Mouse (Mus musculus) C3H10T1/2 (cell line): ENCODE measurements around the gene Tgtp2. TPM values are rescaled to one million over a fixed set of nuclear protein-coding genes. Genes with fewer than 3 reads are reported as not detected.

Experiments used
- polyA plus RNA-seq, 2 experiments: library from polyadenylated mRNA; unstranded; fragments of >200 nt; fragmentation: generic; extraction: Trizol; gene quantifications; one replicate each; pipeline ENCODE4 v1.2.1; 2012; ENCODE audit warnings: missing spikeins in 2 of 2

The Tgtp2 gene
- polyA plus RNA-seq = 1 to 10 TPM in 1 of 2 experiments, under 1 TPM in 1; 0.13 to 2.0 TPM

GRCm38 (mm10) chr11:49063713-49064469 is at the start of gene Tgtp2:
Gene Tgtp2, minus strand, starts transcription at chr11:49064206.

GRCm38 (mm10) chr11:49076001-49076757 is 12.2 kb upstream of the Tgtp2 start, which contains the start of gene Ifi47:
Gene Ifi47, plus strand, starts transcription at chr11:49076587.

GRCm38 (mm10) chr11:49051093-49051891 is 12.7 kb downstream of the Tgtp2 start, which contains the start of gene 9930111J21Rik2:
Gene 9930111J21Rik2, minus strand, starts transcription at chr11:49051242.

Other genes with a start within 250 kb of the Tgtp2 start
- 10 to 100 TPM; 10.3 to 37.4 TPM for gene Trim41, start 246.9 kb downstream of the Tgtp2 start, polyA plus RNA-seq
- 1 to 10 TPM; 2.9 to 5.3 TPM for gene Trim7, start 238.1 kb downstream of the Tgtp2 start, polyA plus RNA-seq
- 10 to 100 TPM in 1 of 2 experiments, 1 to 10 TPM in 1; 9.8 to 15.3 TPM for gene Gm12184, start 237.6 kb downstream of the Tgtp2 start, polyA plus RNA-seq
- 10 to 100 TPM in 1 of 2 experiments, 1 to 10 TPM in 1; 3.1 to 23.0 TPM for gene Irgm1, start 192.5 kb downstream of the Tgtp2 start, polyA plus RNA-seq
- gene Gm5431, start 162.0 kb downstream of the Tgtp2 start, polyA plus RNA-seq = not detected
- 10 to 100 TPM in 1 of 2 experiments, 1 to 10 TPM in 1; 7.7 to 13.0 TPM for gene Psme2b, start 118.0 kb downstream of the Tgtp2 start, polyA plus RNA-seq
- under 1 TPM in 1 of 2 experiments, not detected in 1; 0.19 TPM for gene Olfr56, start 85.3 kb downstream of the Tgtp2 start, polyA plus RNA-seq
- gene 9930111J21Rik1, start 84.8 kb downstream of the Tgtp2 start, polyA plus RNA-seq = under 1 TPM; 0.01 to 0.17 TPM
- gene Gm12185, start 72.0 kb downstream of the Tgtp2 start, polyA plus RNA-seq = under 1 TPM; 0.01 to 0.14 TPM
- gene Tgtp1, start 70.0 kb downstream of the Tgtp2 start, polyA plus RNA-seq = under 1 TPM; 0.08 to 0.67 TPM
- under 1 TPM; 0.14 to 0.39 TPM for gene 9930111J21Rik2, start 13.0 kb downstream of the Tgtp2 start, polyA plus RNA-seq
- gene Ifi47, start 12.4 kb upstream of the Tgtp2 start, polyA plus RNA-seq = 10 to 100 TPM in 1 of 2 experiments, under 1 TPM in 1; 0.40 to 15.3 TPM
- not detected for gene Olfr1396, start 50.7 kb upstream of the Tgtp2 start, polyA plus RNA-seq
- not detected for gene Olfr1395, start 78.1 kb upstream of the Tgtp2 start, polyA plus RNA-seq
- not detected for gene Olfr1394, start 90.2 kb upstream of the Tgtp2 start, polyA plus RNA-seq
- under 1 TPM in 1 of 2 experiments, not detected in 1; 0.01 TPM for gene Btnl9, start 123.0 kb upstream of the Tgtp2 start, polyA plus RNA-seq
- gene Zfp62, start 139.1 kb upstream of the Tgtp2 start, polyA plus RNA-seq = 1 to 10 TPM in 1 of 2 experiments, under 1 TPM in 1; 0.35 to 2.6 TPM
- 10 to 100 TPM; 44.6 to 95.3 TPM for gene Mgat1, start 180.0 kb upstream of the Tgtp2 start, polyA plus RNA-seq
- gene Olfr1393, start 214.1 kb upstream of the Tgtp2 start, polyA plus RNA-seq = under 1 TPM in 1 of 2 experiments, not detected in 1; 0.04 TPM
- gene Olfr1392, start 221.1 kb upstream of the Tgtp2 start, polyA plus RNA-seq = under 1 TPM in 1 of 2 experiments, not detected in 1; 0.09 TPM
- gene Olfr10, start 240.5 kb upstream of the Tgtp2 start, polyA plus RNA-seq = not detected